Mouse (Mus musculus): Measurements from ENCODE around the gene Mtmr1.
"Not testable (repeated sequence)": the region's sequence is repeated elsewhere in the genome, so short reads cannot be mapped to it uniquely, and the experiment has no call there.

Mtmr1 gene

DNA sequence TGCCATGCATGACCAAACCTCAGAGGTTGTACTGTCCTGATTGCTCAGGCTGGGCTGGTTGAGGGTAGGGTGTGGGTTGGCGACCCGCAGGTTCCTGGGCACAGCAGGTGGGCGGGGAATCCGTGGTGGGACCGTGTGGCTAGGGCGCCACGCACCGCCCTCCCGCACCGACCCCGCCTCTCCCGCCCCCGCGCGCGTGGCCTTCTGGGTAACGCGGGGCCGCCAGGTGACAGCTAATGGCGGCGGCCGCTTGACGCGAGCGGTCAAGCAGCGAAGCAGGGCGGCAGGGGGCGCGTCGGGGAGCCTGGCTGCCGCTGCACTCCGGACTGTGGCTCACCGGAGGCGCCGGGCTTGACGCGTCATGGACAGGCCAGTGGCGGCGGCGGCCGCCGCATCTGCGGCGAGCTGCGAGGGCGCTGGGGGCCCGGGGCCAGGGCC, at the start of gene Mtmr1:
Gene Mtmr1, plus strand, starts transcription at position 207 of the 438 bp plus-strand sequence.
- DNase-seq (ENCODE audit: low spot score), result peak; percentile 81

- DNase-seq (ENCODE audit: low spot score), result no peak
These were observed 12.5 kb upstream of the Mtmr1 start for GRCm38 (mm10) chrX:71352033-71352432.

GRCm38 (mm10) chrX:71355331-71355730, 9.2 kb upstream of the Mtmr1 start:
- DNase-seq (ENCODE audit: low spot score), result no peak

GRCm38 (mm10) chrX:71361793-71362192, 2.8 kb upstream of the Mtmr1 start:
- DNase-seq (ENCODE audit: low spot score), result not testable (repeated sequence)

DNA sequence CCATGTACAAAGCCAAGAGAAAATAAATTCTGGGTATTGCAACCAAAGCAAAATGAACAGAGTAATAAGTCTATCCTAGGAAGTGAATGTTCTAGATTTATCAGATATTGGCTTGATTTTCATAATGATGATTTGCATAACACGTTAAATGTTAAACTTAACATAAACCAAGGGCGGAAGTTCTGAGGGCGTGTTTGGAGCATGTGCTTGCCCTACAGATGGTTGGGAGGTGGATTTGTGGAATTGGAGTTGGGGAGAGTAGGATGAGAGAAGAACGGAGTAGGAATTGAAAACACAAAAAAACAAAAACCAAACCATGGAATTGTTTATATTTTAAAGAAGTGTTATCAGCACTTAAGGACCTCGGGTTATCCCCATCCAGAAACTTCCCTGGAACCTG, 498 bp upstream of the Mtmr1 start:
- no peak for DNase-seq (ENCODE audit: low spot score)

DNA sequence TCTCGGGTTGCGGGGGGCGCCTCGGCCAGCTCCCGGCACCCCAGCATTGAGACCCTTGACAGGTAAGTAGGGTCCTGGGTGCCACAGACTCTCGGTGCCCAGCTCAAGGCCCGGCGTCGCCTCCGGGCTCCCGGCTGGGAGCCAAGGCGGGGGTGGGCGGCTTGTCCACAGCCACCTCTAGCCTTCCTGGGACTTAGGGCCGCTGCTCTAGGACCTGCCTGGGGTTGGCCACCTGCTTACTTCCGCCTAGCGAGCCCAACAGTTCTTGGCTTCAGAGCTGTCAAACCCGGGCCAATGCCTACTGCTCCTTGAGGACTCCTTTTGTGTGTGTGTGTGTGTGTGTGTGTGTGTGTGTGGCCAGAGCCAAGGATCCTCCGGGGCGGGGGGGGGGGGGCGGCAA, 451 bp downstream of the Mtmr1 start:
- peak; percentile 41 for DNase-seq (ENCODE audit: low spot score)

GRCm38 (mm10) chrX:71365510-71365909, 950 bp downstream of the Mtmr1 start:
- DNase-seq (ENCODE audit: low spot score), result no peak

GRCm38 (mm10) chrX:71366973-71367372, 2.4 kb downstream of the Mtmr1 start:
- no peak for DNase-seq (ENCODE audit: low spot score)

GRCm38 (mm10) chrX:71376781-71377180, 12.2 kb downstream of the Mtmr1 start:
- DNase-seq (ENCODE audit: low spot score), result no peak

DNA sequence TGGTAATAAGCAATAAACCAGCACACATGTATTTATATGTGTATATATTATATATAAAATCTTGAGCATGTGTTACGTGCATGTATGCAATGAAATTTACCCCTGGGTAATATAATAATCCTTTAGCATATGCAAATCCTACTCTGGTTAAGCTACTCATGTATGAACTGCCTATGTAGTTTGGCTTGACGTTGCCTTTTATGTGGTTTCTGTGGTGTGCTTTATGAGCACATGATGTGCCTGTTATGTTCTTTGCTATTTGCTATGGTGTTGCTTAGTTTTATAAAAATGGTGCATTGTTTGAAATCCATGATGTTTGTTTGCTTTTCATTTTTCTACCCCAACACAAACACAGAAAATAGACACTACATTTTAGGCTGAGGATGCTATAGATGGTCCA, 13.9 kb downstream of the Mtmr1 start:
- no peak for DNase-seq (ENCODE audit: low spot score)

- no peak for DNase-seq (ENCODE audit: low spot score)
These were observed 17.0 kb downstream of the Mtmr1 start for GRCm38 (mm10) chrX:71381571-71381970.

GRCm38 (mm10) chrX:71396326-71396725, 31.8 kb downstream of the Mtmr1 start:
- no peak for DNase-seq (ENCODE audit: low spot score)

DNA sequence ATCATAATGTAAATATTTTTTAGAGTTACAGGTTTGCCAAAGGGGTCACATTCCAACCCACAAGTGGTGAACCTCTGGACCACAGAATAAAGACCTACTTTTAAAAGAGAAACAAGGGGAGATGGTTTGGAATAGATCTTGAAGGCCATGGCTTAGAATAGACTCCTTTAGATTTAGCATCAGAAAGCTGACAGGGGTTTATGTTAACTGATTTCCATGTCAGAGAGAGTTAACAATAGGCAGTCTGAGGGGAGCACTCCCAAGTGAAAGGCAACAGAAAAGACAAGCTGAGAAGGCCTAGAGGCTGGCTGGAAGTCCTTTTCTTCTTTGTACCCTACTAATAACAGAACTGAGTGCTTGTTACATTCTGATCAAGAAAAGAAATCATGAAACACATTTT, 41.7 kb downstream of the Mtmr1 start:
- DNase-seq (ENCODE audit: low spot score), result no peak

DNA sequence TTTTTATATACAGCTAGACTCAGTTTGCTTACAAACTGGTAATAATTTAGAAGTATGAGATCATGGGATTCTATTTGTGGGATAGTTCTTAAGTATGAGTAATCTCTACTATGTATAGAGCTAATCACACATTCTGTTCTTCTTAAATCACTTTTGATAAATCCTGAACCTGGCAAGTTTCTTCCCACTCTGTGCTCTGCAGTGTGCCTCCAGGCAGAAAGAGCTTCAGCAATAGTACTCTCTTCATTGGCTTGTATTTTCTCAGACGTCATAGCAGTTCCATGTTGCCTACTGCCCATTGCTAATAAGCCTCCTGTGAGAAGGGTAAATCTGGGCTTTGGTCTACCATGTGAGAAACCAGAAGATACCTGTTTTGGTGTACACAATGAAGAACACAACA, 43.8 kb downstream of the Mtmr1 start:
- DNase-seq (ENCODE audit: low spot score), result no peak

DNA sequence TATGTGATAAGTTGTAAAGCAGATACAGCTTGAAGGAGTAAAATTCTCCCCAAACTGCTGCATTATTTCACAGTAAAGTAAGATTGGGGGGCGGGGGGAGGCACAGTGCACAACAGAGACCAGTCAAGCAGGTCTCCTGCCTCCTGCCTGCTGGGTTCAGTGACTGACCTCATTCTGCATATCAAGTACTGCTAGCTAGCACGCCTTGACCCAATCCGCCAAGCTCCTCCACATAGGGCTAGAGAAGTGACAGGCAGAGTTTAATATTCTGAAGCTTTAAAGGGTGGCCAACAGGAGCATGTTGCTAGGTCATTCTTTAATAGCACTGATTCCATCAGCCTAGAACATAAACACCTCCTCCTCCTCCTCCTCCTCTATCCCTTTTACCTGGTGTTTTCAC, 48.2 kb downstream of the Mtmr1 start:
- DNase-seq (ENCODE audit: low spot score), result no peak

DNA sequence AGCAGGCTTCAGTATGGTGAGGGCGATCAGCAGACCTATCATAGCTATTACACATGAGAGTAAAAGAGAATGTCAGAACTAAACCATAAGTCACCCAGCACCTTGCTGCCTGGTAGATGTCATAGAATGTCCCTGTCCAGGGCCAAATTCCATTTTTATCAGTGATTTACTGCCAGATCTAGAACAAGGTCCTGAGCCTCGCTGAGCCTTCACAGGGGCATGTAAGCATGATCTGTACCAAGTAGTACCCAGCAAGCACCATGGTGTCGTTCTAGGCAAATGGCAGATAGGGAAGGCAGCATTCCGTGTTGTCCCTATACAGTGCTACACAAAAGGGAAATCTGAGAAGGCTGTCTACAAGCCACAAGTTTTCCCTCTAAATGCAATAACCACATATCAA, 49.1 kb downstream of the Mtmr1 start:
- DNase-seq (ENCODE audit: low spot score), result no peak

GRCm38 (mm10) chrX:71424852-71425251, 60.3 kb downstream of the Mtmr1 start:
- DNase-seq (ENCODE audit: low spot score), result no peak

GRCm38 (mm10) chrX:71425746-71426519, 61.4 kb downstream of the Mtmr1 start:
- DNase-seq (ENCODE audit: low spot score), result peak; percentile 30

- no peak for DNase-seq (ENCODE audit: low spot score)
These were observed 62.9 kb downstream of the Mtmr1 start for GRCm38 (mm10) chrX:71427491-71427890.

DNA sequence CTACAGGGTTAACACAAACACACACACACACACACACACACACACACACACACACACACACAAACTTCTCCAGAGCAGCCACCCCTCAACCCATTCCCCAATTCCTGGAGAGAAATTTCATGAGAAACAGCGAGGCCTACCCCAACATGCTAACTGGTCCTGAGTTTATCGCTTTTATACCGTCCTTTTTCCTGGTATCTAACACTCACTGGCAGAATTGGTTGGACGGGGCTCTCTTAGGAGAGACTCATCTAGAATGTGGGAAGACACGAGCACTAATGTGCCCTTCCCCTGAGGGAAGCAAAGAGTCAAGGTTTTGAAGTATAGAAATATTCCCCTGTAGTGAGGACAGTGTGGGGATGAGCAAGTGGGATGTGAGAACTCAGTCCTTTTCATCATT, 66.3 kb downstream of the Mtmr1 start:
- DNase-seq (ENCODE audit: low spot score), result no peak

DNA sequence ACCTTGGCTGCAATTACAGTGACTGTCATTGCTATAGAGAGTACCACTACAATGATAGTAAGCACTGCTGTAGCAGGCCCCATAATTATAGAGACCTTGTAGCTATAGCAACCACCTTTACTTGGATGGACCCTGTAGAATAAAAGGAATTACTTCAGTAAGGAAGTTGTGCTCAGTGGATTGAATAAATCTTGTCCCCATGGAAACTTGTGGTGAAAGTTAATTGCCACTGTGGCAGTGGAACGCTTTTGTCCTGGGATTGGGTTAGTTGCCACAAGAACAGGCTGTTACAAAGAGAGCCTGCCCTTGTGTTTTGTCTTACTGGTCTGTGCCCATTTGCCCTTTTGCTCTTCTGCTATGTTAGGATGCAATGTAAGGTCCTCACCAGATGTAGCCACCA, 69.9 kb downstream of the Mtmr1 start:
- no peak for DNase-seq (ENCODE audit: low spot score)

GRCm38 (mm10) chrX:71434860-71435259, 70.3 kb downstream of the Mtmr1 start:
- DNase-seq (ENCODE audit: low spot score), result no peak

- DNase-seq (ENCODE audit: low spot score), result no peak
These were observed 71.0 kb downstream of the Mtmr1 start for GRCm38 (mm10) chrX:71435542-71435941.

- DNase-seq (ENCODE audit: low spot score), result no peak
These were observed 74.9 kb downstream of the Mtmr1 start for GRCm38 (mm10) chrX:71439473-71439872.

All from testis, postnatal 14 days (tissue).